Mouse (Mus musculus): ENCODE measurements around the gene Gm20388.

DNA sequence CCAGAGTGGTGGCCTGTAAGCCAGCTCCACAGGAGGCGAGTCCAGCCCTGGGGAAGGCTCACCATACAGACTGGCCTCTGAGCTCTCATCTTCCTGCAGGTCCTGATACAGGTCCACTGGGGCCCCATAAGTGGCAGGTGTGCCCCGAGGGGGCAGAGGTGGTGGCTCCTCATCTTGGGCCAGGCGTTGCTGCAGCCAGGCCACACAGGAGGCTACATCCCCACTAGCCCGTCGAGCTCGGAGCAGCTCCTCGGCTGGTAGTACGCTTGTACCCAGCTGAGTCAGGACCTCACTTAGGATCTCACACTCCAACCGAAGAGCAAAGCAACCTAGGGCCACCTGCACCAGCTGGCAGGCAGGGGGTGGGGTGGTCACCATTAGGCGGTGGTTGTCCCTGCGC, 3323.1 kb downstream of the Gm20388 start:
- no peak for TF ChIP-seq CTCF (IDR thresholded peaks at IDR 0.05; ENCODE audit: low read depth)
- TF ChIP-seq EP300 (optimal IDR thresholded peaks at IDR 0.05), result no peak
